Mouse (Mus musculus): Measurements from ENCODE around the gene Hdlbp. TPM values are rescaled to one million over a fixed set of nuclear protein-coding genes. Genes with fewer than 3 reads are reported as not detected.

Gene Hdlbp
- polyA plus RNA-seq, 1 experiment from 2014 or later: 104 TPM

Other genes with a start within 250 kb of the Hdlbp start
- gene Sned1, start 243.0 kb downstream of the Hdlbp start, polyA plus RNA-seq (2016; fragmentation: Nextera tagmentation; extraction: Ambion mirVana): 13.1 and 15.3 TPM in 2 replicates
- 34.7 and 35.1 TPM in 2 replicates for gene Mterf4, start 172.9 kb downstream of the Hdlbp start, polyA plus RNA-seq (2016; fragmentation: Nextera tagmentation; extraction: Ambion mirVana)
- gene Ppp1r7, start 136.0 kb downstream of the Hdlbp start, polyA plus RNA-seq (2016; fragmentation: Nextera tagmentation; extraction: Ambion mirVana): 78.7 and 81.9 TPM in 2 replicates
- 19.1 and 20.3 TPM in 2 replicates for gene Pask, start 135.3 kb downstream of the Hdlbp start, polyA plus RNA-seq (2016; fragmentation: Nextera tagmentation; extraction: Ambion mirVana)
- 0.13 and 0.17 TPM in 2 replicates for gene Ano7, start 104.9 kb downstream of the Hdlbp start, polyA plus RNA-seq (2016; fragmentation: Nextera tagmentation; extraction: Ambion mirVana)
- 5.5 and 5.7 TPM in 2 replicates for gene Farp2, start 33.3 kb upstream of the Hdlbp start, polyA plus RNA-seq (2016; fragmentation: Nextera tagmentation; extraction: Ambion mirVana)
- gene Stk25, start 179.8 kb upstream of the Hdlbp start, polyA plus RNA-seq (2016; fragmentation: Nextera tagmentation; extraction: Ambion mirVana): 222 and 240 TPM in 2 replicates
- 40.6 and 43.3 TPM in 2 replicates for gene Bok, start 206.8 kb upstream of the Hdlbp start, polyA plus RNA-seq (2016; fragmentation: Nextera tagmentation; extraction: Ambion mirVana)